9 mouse cellular contexts compared by ENCODE assay signal in the genomic region with DNA sequence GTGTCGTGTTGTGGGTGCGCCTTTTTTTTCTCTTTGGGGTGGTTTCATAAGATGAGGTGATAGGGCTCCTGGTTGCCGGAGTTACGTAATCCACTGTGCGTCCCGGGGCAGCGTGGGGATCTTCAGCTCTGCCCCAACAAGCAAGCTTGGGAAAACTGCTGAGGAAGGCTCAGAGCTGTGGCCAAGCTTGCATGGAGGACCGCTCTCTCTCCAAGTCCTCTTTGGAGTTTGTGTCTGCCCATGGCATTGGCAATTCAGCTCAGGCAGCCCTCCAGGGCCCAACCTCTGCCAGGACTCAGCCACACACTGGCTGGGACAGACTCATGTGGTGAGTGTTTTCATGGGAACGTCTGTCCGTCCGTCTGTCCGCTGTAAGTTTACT.
DNase-seq lines count a peak whose midpoint lies in the region; ATAC-seq lines count a peak whose summit lies in the region.
"Had no signal": no experiment of that assay in that cellular context is flagged by ENCODE, and none has a peak within 500 bp of the region (broad histone marks: within the 10 kb centered on the region; RNA-seq: fewer than 3 reads in every experiment).

No protein-coding gene starts in this region.

- H3K9me3 ChIP-seq in kidney, embryonic 15.5 days (replicated peaks), result no peaks in the 10 kb centered on the region
- H3K9me3 ChIP-seq in forebrain, embryonic 15.5 days, result no peaks in the 10 kb centered on the region
- H3K9me3 ChIP-seq in midbrain, embryonic 12.5 days, result no peaks in the 10 kb centered on the region

- H3K4me1 ChIP-seq in kidney, embryonic 15.5 days, result peaks cover 32% of the 10 kb centered on the region
- H3K4me1 ChIP-seq in forebrain, embryonic 15.5 days, result peaks cover 67% of the 10 kb centered on the region
- peaks cover 44% of the 10 kb centered on the region for H3K4me1 ChIP-seq in midbrain, embryonic 12.5 days

- no peak overlapping the region for H3K4me2 ChIP-seq in kidney, embryonic 15.5 days
- peak overlapping the region; percentile 25 for H3K4me2 ChIP-seq in forebrain, embryonic 15.5 days (replicated peaks)
- no peak overlapping the region for H3K4me2 ChIP-seq in midbrain, embryonic 12.5 days (replicated peaks)

- peak; percentile 59 for DNase-seq in kidney, adult 9 months
- DNase-seq in brain, adult 2 months (ENCODE audit: low read depth, low spot score), result peak; percentile 56
- DNase-seq in kidney, adult 18-20 months, result no peak
- no peak for DNase-seq in kidney, postnatal 10 days
- DNase-seq in testis, postnatal 14 days (ENCODE audit: low spot score), result no peak

- no peak overlapping the region for H3K4me3 ChIP-seq in kidney, embryonic 15.5 days (replicated peaks)
- H3K4me3 ChIP-seq in forebrain, embryonic 15.5 days, result peak overlapping the region; percentile 11; the same call in 1 of the 2 replicates
- H3K4me3 ChIP-seq in midbrain, embryonic 12.5 days, result no peak overlapping the region

- no peak overlapping the region for H3K9ac ChIP-seq in kidney, embryonic 15.5 days
- H3K9ac ChIP-seq in forebrain, embryonic 15.5 days (replicated peaks), result peak overlapping the region; percentile 25
- H3K9ac ChIP-seq in midbrain, embryonic 12.5 days (replicated peaks), result peak overlapping the region; percentile 1; the same call in 1 of the 2 replicates

- no peak overlapping the region for H3K27ac ChIP-seq in kidney, embryonic 15.5 days
- H3K27ac ChIP-seq in forebrain, embryonic 15.5 days (replicated peaks), result peak overlapping the region; percentile 92
- H3K27ac ChIP-seq in midbrain, embryonic 12.5 days (replicated peaks), result peak overlapping the region; percentile 76

- 78% methylated on average over 12 of the region's 12 CpGs for WGBS in kidney, embryonic 15.5 days
- 30% methylated on average over 12 of the region's 12 CpGs for WGBS in forebrain, embryonic 15.5 days
- 65% methylated on average over 12 of the region's 12 CpGs for WGBS in midbrain, embryonic 12.5 days

- H3K36me3 ChIP-seq in kidney, embryonic 15.5 days, result peaks cover 27% of the 10 kb centered on the region
- no peaks in the 10 kb centered on the region for H3K36me3 ChIP-seq in forebrain, embryonic 15.5 days
- peaks cover 20% of the 10 kb centered on the region for H3K36me3 ChIP-seq in midbrain, embryonic 12.5 days

- no peaks in the 10 kb centered on the region for H3K27me3 ChIP-seq in kidney, embryonic 15.5 days
- no peaks in the 10 kb centered on the region for H3K27me3 ChIP-seq in forebrain, embryonic 15.5 days
- no peaks in the 10 kb centered on the region for H3K27me3 ChIP-seq in midbrain, embryonic 12.5 days

- ATAC-seq in kidney, embryonic 15.5 days (replicated peaks; ENCODE audit: low FRiP score), result no peak
- peak; percentile 17; the same call in 1 of the 2 replicates for ATAC-seq in forebrain, embryonic 15.5 days (replicated peaks)
- no peak for ATAC-seq in midbrain, embryonic 12.5 days (ENCODE audit: low FRiP score, low read depth)
- ATAC-seq: lung, postnatal 0 days had no signal

Comparison
In these comparisons a context has a peak if more than half of its experiments do, and no peak if none do; other contexts are left out.
1. DNase-seq: peak in kidney, adult 9 months (single experiment) and brain, adult 2 months (single experiment); none in kidney, adult 18-20 months (single experiment), kidney, postnatal 10 days (single experiment) and testis, postnatal 14 days (single experiment).